Mouse (Mus musculus) megakaryocyte, embryonic 14.5 days (primary cell): ENCODE data around the gene Rps15. TPM values are rescaled to one million over a fixed set of nuclear protein-coding genes. Genes with fewer than 3 reads are reported as not detected.

ENCODE experiments used
- H3K27me3 ChIP-seq: replicated peaks from 2 replicates; pipeline ENCODE3; 2012; ENCODE audit warnings: inconsistent platforms
- H3K36me3 ChIP-seq: replicated peaks from 2 replicates; pipeline ENCODE3; 2012; ENCODE audit warnings: low read length, inconsistent platforms, mixed read lengths
- H3K4me1 ChIP-seq: 2 replicates; pipeline ENCODE4 v1.6.1; 2012; ENCODE audit warnings: inconsistent platforms
- H3K4me3 ChIP-seq: replicated peaks from 2 replicates; pipeline ENCODE3; 2012; ENCODE audit warnings: moderate library complexity, mild to moderate bottlenecking, inconsistent platforms
- H3K9me3 ChIP-seq: 2 replicates; pipeline ENCODE4 v1.6.1; 2012; ENCODE audit warnings: inconsistent platforms
- FLI1 ChIP-seq: IDR thresholded peaks from 2 replicates; pipeline ENCODE4 v1.6.1; 2012; ENCODE audit warnings: low read length, inconsistent platforms, mixed read lengths
- GATA1 ChIP-seq: IDR thresholded peaks from 3 replicates; pipeline ENCODE4 v1.6.1; 2012; ENCODE audit warnings: mixed read lengths, low read length, inconsistent platforms, borderline replicate concordance
- polyA plus RNA-seq: library from polyadenylated mRNA; stranded (reverse); fragments of >175 nt; gene quantifications from 2 replicates; pipeline ENCODE4 v1.2.3, GENCODE M21; 2012; ENCODE audit warnings: low replicate concordance; ENCODE audit not compliant: insufficient read depth

Gene Rps15
- polyA plus RNA-seq, 1 experiment, result 10,126 TPM

DNA sequence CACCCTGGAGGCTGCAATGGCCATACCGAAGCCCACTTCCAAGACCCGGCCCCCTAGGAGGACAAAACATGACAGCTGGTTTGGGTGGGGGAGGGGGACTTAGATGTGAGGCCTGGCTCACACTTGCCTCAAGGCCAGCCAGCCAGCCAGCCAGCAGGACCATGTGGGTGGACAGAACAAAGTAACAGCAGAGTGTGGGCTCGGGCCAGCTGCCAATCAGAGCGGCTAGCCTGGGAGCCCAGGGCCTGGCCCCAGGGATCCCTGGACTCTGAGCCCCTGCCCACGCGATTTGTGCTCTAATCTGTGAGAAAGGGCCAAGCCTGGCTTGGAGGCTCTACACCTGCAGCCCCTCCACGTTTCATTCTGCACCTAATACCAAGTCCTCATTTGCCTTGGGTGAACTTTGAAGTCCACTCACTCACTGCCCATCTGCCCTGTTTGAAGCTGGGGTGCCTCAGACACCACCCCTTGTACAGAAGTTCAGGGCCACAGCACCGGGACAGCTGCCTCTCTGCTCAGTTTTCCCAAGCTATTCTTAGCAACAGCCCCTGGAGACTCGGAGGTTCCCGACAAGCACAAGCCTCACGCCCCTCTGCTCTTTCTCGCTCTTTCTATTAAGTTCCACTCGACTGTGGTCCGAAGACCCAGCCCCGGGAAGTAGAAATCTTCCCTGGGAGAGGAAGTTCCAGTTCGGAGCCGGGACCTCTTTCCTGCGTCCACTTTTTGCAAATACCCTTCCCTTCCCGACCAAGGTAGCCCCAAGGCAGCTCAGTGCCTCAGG, 32.2 kb upstream of the Rps15 start:
- H3K27me3 ChIP-seq, result no peaks in the 10 kb centered on the region
- no peak for TF ChIP-seq FLI1
- no peak for TF ChIP-seq GATA1
- H3K4me3 ChIP-seq, result peak overlapping the region; percentile 94
- H3K36me3 ChIP-seq, result peaks cover 49% of the 10 kb centered on the region
- H3K9me3 ChIP-seq, result no peaks in the 10 kb centered on the region
- H3K4me1 ChIP-seq, result peaks cover 71% of the 10 kb centered on the region

DNA sequence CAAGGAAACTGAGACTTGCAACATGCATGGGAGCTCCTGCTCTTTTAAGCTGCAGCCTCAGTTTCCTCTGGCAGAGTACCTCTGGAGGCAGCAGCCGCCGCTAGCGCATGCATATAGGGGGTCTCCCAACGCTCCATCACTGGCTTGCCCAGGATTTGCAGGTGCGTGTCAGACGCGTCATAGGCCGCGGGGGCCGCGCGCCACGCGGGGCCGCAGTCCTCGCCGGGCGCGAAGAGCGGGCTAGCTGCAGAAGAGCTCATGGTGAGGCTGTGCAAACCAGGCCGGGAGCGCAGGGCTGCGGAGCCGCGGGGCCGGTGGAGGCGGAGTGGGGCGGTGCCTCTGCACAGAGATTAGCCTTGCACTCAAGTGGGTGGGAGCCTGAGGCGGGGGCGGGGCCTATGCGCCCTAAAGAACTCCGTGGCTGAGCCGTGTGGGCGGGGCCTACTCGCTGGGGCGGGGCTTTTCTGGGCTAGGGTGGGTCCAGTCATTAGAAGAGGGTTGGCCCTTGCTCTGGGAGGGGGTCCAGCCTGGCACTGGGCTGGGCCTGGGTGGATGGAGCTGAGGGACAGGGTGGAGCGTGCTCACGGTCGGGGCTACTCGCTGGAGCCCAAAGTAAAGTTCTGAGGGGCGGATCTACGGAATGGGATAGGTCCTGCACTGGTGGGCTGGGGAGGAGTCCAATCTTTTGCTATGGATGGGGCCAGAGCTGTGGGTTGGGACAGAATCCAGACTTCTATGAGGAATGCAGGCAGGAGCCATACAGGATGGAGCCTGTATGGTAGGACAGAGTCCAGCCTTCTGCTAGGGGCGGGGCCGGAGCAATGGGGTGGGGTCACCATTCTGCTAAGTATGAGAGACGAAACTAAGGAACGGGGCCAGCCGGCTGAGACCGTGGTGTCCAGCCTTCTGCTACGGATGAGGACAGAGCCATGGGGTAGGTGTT, 31.3 kb upstream of the Rps15 start, which contains the start of the genes Gamt and Dazap1:
Gene Gamt (minus strand): TSS at position 371 of the 943 bp plus-strand sequence.
Gene Dazap1 (plus strand): TSS at position 845 of the 943 bp plus-strand sequence.
- H3K9me3 ChIP-seq, result no peaks in the 10 kb centered on the region
- no peaks in the 10 kb centered on the region for H3K27me3 ChIP-seq
- H3K36me3 ChIP-seq, result peaks cover 40% of the 10 kb centered on the region
- H3K4me1 ChIP-seq, result peaks cover 72% of the 10 kb centered on the region
- peak within 1 kb of the TSS; percentile 94 for H3K4me3 ChIP-seq
- TF ChIP-seq GATA1 (no peak), FLI1 (no peak)

DNA sequence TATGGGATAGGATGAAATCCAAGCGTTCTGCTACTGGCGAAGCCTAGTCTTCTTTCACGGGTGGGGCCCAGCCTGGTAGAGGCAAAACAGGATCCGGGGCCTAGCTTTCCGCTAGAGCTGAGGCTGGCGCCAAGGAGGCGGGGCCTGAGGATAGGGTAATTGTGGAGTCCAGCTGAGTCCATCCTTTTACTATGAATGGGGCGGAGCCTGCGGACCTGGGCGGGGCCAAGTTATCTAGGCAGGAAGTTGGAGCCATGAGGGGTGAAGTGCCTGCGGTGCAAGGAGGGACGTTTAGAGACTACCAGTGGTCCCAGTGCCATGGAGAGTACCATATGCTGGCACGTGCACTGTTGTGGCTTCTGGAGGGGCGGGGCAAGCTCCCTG, 30.7 kb upstream of the Rps15 start:
- Histone ChIP-seq H3K27me3 (no peaks in the 10 kb centered on the region), H3K36me3 (peaks cover 34% of the 10 kb centered on the region), H3K4me1 (peaks cover 79% of the 10 kb centered on the region), H3K9me3 (no peaks in the 10 kb centered on the region), H3K4me3 (peak overlapping the region; percentile 94)
- TF ChIP-seq GATA1 (0 out of 3 replicates have a peak, but pooled peaks have one; percentile 45), FLI1 (0 out of 2 replicates have a peak, but pooled peaks have one; percentile 20)

DNA sequence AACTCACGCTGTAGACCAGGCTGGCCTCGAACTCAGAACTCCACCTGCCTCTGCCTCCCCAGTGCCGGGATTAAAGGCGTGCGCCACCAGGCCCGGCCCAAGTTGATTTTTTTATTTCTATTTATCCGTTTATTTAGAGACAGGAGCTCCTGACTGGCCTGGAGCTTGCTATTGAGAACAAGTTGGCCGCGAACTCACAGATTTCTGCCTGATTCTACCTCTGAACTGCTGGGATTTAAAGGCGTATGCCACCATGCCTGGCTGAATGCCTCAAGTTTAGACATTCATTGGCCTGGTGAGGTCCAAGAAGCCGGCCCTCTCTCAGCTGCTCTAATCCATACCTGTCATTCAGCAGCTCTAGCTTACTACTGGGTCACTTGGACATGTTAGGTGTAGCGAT, 30.1 kb upstream of the Rps15 start:
- TF ChIP-seq FLI1 (no peak), GATA1 (no peak)
- Histone ChIP-seq H3K27me3 (no peaks in the 10 kb centered on the region), H3K36me3 (peaks cover 31% of the 10 kb centered on the region), H3K9me3 (no peaks in the 10 kb centered on the region), H3K4me1 (peaks cover 84% of the 10 kb centered on the region), H3K4me3 (peak overlapping the region; percentile 86)

DNA sequence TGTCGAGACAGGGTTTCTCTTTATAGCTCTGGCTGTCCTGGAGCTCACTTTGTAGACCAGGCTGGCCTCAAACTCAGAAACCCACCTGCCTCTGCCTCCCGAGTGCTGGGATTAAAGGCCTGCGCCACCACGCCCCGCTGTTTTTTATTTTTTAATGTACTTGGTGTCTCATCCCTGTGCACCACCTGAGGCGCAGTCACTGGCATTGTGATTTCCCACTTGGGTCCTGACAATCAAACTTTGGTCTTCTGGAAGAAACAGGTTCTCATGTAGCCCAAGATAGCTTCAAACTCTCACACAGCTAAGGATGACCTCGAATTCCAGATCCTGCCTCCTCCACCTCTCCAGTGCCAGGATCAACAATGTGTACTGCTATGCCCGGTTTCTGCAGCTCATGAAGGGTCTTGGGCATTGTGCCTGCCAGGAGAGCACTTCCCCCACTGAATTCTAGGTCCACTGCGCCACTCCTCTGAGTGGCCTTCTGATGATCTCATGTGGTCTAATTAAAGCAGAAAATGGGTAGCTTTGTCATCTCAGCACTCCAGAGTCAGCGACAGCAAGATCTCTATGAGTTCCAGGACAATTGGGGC, 29.4 kb upstream of the Rps15 start:
- TF ChIP-seq FLI1, result no peak
- TF ChIP-seq GATA1, result no peak
- H3K27me3 ChIP-seq, result no peaks in the 10 kb centered on the region
- peak overlapping the region; percentile 82 for H3K4me3 ChIP-seq
- H3K4me1 ChIP-seq, result peaks cover 87% of the 10 kb centered on the region
- no peaks in the 10 kb centered on the region for H3K9me3 ChIP-seq
- H3K36me3 ChIP-seq, result peaks cover 32% of the 10 kb centered on the region

DNA sequence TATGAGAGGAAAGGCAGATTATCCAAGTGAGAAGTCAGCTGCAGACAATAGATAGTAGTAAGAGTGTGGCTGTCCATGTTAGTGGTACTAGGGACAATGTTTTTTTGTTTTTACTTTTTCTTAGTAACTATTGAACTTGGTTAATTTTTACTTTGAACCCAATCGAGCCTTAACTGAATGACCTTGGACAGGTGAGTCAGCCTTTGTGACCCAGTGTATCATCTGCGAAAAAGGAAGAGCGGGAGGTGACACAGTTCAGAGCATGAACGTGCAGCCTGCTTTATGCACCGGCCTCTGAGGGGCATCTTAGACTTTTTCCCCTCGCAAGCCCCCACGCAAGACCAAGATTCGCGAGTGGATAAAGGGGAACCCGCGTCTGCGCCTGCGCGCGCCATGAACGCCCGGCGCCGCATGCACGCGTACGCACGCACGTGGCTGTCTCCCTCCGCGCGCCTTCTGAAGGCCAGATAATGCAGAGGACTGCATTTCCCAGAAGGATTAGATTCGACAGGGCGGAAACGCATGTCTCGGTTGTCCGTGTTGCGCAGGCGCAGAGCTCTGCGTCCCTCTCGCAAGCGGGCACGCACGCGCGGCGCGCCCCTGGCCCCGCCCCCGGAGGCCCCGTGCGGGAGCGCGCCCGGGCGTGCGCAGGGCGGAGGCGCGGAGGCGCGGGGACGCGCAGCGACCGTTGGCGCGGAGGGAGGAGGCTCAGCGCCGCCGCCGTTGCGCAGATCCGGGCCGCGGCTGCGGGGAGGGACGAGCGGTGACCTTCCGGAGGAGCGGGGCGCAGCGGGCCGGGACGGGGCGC, 27.7 kb upstream of the Rps15 start:
- Histone ChIP-seq H3K9me3 (no peaks in the 10 kb centered on the region), H3K36me3 (peaks cover 28% of the 10 kb centered on the region), H3K4me3 (peak overlapping the region; percentile 95), H3K27me3 (no peaks in the 10 kb centered on the region), H3K4me1 (peaks cover 87% of the 10 kb centered on the region)
- TF ChIP-seq GATA1 (0 out of 3 replicates have a peak, but pooled peaks have one; percentile 11), FLI1 (no peak)

DNA sequence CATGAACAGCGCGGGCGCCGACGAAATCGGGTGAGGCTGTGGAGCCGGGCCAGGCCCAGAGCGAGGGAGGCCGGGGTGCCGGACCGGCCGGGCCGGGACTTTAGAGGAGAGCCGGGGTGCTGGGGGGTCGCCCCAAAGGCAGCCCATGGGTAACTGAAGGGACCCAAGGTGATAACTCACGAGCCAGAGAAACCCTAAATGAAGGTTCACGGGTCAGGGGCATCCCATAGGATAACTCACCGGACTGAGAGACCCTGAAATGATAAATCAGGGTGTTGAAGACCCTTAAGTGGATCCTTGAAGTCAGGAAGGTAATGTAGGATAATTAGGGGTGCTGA, 27.1 kb upstream of the Rps15 start:
- TF ChIP-seq FLI1 (no peak), GATA1 (no peak)
- Histone ChIP-seq H3K4me3 (peak overlapping the region; percentile 95), H3K9me3 (no peaks in the 10 kb centered on the region), H3K4me1 (peaks cover 87% of the 10 kb centered on the region), H3K27me3 (no peaks in the 10 kb centered on the region), H3K36me3 (peaks cover 28% of the 10 kb centered on the region)

DNA sequence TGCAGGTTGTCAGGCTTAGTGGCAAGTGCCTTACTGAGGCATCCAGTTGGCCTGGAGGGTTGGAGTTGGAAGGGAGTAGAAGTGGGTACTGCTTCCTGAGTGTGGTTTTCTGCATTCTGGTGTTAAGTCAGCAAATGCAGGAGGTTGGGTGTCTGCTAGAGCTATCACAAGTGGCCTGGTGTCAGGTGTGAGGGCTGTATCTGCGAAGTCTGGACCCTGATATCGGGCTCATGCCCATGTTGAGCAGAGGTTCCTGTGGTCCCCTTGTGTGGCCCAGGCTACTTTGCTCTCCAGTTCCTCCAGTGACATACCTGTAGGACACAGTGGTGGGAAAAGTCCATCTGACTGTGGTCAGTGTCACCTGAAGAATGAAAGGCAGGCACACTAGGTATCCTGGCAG, 22.2 kb upstream of the Rps15 start:
- H3K36me3 ChIP-seq, result peaks cover 70% of the 10 kb centered on the region
- peak overlapping the region; percentile 83 for H3K4me3 ChIP-seq
- H3K4me1 ChIP-seq, result peaks cover 95% of the 10 kb centered on the region

DNA sequence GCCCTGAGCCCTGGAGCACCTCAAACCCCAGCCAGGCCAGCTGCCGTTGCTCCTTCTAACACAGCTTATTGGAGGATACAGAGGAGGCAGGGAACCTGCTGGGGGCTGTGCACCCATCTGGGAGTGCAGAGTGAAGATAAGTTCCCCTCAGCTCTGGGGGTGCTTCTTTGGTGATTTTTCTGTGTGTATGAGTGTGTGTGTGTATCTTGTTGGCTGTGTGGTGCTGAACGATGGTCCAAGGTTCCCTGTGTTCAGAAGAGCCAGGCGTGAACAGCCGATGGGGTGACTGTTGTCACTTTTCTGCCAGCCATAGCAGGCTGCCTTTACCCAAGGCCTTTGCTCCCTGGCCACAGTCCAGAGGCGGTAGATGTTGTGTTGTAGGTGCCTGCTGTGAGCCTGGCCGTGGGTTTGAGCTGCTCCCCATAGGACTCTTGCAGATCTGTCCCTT, 21.5 kb upstream of the Rps15 start:
- TF ChIP-seq FLI1 (no peak), GATA1 (no peak)
- Histone ChIP-seq H3K4me3 (peak overlapping the region; percentile 83), H3K27me3 (no peaks in the 10 kb centered on the region), H3K9me3 (no peaks in the 10 kb centered on the region), H3K4me1 (peaks cover 92% of the 10 kb centered on the region), H3K36me3 (peaks cover 76% of the 10 kb centered on the region)

More for the DNA sequence above, 22.2 kb upstream of the Rps15 start:
- no peak for TF ChIP-seq FLI1
- TF ChIP-seq GATA1, result no peak
- H3K9me3 ChIP-seq, result no peaks in the 10 kb centered on the region
- H3K27me3 ChIP-seq, result no peaks in the 10 kb centered on the region
